Mouse (Mus musculus) embryonic fibroblast, embryonic 13.5 days (primary cell): ENCODE data around the gene Ezr. TPM values are rescaled to one million over a fixed set of nuclear protein-coding genes. Genes with fewer than 3 reads are reported as not detected.

Experiments
- H3K27ac ChIP-seq: 2 replicates; pipeline ENCODE4 v1.5.1; 2012; ENCODE audit warnings: low read length, control low read depth, inconsistent platforms; ENCODE audit not compliant: insufficient read depth
- H3K4me1 ChIP-seq: 2 replicates; pipeline ENCODE4 v1.6.1; 2011; ENCODE audit warnings: low read length; ENCODE audit not compliant: control insufficient read depth, insufficient read depth
- H3K4me3 ChIP-seq: 2 replicates; pipeline ENCODE4 v1.5.1; 2011; ENCODE audit warnings: mild to moderate bottlenecking, control low read depth, low read length; ENCODE audit not compliant: insufficient read depth
- CTCF ChIP-seq: IDR thresholded peaks from 2 replicates; pipeline ENCODE4 v1.5.1; 2011; ENCODE audit warnings: mild to moderate bottlenecking, control low read depth, low read length, moderate library complexity, borderline replicate concordance; ENCODE audit not compliant: insufficient read depth
- POLR2A ChIP-seq: IDR thresholded peaks from 2 replicates; pipeline ENCODE4 v1.6.1; 2011; ENCODE audit warnings: low read depth, mild to moderate bottlenecking, control low read depth, low read length, moderate library complexity
- polyA plus RNA-seq: library from polyadenylated mRNA; stranded (reverse); fragments of >200 nt; gene quantifications from 2 replicates; pipeline ENCODE4 v1.2.4, GENCODE M21; 2011; ENCODE audit warnings: low read depth; ENCODE audit not compliant: missing spikeins, insufficient read length

The Ezr gene
- polyA plus RNA-seq, 1 experiment: 20.9 TPM

DNA sequence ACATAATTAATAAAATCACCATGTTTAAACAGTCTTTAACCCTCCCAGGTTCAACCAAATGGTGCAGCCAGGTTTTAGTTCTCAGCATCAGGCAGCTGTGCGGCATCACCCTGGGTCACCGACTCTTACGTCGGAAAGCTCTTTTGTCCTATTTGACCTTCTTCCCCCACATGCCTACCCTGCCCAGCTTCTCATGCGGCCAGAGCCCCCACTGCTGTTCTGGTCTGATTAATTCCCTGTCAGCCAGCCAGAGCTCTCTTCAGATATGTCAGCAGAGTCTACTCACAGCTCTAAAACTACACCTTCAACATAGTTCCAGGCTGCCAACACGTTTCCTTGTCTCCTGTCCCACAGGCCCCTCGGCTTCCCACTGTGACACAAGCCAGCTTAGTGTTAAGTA lies 35.1 kb downstream of the Ezr start:
- Histone ChIP-seq H3K4me3 (no peak overlapping the region), H3K4me1 (peaks cover 7% of the 10 kb centered on the region; the same call in 1 of the 2 replicates), H3K27ac (no peak overlapping the region)
- TF ChIP-seq POLR2A (no peak), CTCF (no peak)

DNA sequence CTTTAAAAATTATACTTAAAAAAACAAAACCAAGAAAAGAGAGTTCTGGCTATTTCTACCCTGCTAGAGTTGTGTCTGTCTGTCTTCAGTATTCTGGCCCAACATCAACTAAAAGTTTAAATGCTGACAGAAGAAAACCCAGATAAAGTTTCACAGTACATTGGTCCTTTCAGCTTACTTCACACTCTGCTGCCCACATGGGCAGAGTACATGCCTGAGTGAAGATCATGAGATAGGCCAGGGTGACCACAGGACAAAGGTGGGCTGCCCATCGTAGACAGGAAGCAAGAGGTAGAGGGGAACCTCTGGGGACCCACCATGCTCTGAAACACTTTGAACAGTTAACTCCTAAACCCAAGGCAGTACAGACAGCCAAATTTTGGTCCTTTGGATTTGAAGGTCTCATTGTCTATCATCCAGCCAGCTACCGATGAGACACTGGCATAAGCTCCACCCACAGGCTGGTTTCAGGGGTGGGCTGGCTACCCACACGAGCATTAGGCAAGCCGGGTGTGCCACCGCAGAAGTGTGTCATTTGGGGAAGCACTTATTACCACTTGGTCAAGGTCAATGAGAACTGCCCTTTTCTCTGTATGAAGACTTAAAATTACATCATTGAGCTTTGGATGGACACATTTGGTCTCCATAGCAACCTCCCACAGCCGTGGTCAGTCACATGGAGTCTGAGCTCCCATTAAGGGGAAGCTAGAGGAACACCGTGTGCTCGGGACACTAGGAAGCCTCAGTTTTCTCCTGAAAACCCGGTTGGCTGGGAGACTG lies 35.9 kb downstream of the Ezr start:
- H3K4me3 ChIP-seq: no peak overlapping the region
- peaks cover 7% of the 10 kb centered on the region for H3K4me1 ChIP-seq
- no peak overlapping the region for H3K27ac ChIP-seq
- TF ChIP-seq CTCF (no peak), POLR2A (no peak)

DNA sequence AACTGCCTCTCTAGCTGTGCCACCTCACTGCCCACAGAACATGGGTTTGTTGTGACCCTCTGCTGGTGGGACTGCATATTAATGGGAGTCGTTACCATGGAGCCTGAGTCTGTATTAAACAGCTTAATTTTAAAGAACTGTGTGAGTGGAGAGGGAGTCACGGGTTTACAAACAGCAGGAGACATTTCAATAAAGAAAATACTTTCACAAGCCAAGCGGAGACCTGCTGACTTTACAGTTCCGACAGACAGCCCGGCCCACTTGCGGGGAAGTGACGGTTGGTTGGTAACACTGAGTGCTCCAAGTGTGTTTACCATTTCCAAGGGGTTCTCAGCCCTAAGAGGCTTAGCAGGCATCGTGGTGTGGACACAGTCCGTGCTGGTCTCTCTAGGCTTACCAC lies 36.6 kb downstream of the Ezr start:
- Histone ChIP-seq H3K27ac (no peak overlapping the region), H3K4me3 (no peak overlapping the region), H3K4me1 (peaks cover 7% of the 10 kb centered on the region)
- TF ChIP-seq CTCF: no peak
- TF ChIP-seq POLR2A: no peak

DNA sequence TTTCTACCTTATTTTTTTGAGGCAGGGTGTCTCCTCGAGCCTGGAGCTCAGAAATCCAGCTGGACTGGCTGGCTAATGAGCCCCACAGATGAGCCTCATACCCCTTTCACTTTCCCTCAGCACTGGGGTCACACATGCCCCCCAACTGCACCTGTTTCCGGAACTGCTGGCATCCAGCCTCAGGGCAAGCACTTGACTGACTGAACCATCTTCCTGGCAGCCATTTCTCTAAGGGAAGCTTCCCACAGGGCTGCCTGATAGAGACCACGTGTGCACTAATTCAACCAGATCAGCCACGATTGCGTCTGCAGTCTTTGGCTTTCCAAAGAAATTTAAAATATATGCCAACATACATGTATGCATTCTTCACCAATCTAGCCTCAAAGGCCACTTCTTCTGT lies 37.1 kb downstream of the Ezr start:
- no peak overlapping the region for H3K27ac ChIP-seq
- H3K4me1 ChIP-seq: peaks cover 7% of the 10 kb centered on the region
- TF ChIP-seq POLR2A: no peak
- no peak for TF ChIP-seq CTCF
- H3K4me3 ChIP-seq: no peak overlapping the region

DNA sequence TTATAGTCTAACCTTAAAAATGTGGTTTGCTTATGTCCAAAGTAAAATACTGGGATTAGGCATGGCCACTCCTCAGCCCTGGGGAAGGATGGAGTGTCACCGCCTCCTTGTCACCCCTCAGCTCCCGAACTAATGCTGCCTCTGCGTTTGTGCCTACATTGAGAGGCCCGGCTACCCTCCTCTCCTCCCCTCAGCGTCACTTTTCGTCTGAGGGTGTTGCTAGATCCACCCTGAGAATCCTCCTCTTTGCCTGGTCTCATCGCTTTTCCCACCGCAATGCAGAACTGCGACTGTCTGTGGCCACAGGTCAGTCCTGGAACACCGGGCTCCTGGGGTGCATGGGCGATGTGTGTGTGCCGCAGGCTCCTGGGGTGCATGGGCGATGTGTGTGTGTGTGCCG lies 37.7 kb downstream of the Ezr start:
- TF ChIP-seq CTCF: no peak
- TF ChIP-seq POLR2A: no peak
- H3K27ac ChIP-seq: no peak overlapping the region
- H3K4me1 ChIP-seq: peaks cover 7% of the 10 kb centered on the region
- no peak overlapping the region for H3K4me3 ChIP-seq

DNA sequence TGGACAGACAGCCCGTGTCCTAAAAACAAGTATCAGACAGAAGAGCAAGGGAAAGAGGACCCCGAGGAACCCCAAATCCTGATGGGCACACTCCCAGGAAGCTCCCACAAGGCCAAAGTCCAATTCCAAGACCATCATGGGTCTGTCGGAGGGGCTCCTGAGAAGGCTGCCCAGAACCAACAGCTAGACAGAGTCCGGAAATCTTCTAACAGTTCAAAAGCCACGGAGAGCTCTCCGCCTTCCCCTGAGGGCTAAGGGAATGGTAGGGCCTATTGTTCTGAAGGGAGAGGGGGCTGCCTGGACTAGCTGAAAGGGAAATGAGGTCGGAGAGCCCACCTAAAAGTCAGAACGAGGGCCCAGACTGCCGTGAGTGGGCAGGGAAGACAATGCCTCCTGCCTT lies 38.2 kb downstream of the Ezr start:
- TF ChIP-seq POLR2A (no peak), CTCF (no peak)
- Histone ChIP-seq H3K4me1 (peaks cover 5% of the 10 kb centered on the region), H3K27ac (no peak overlapping the region), H3K4me3 (no peak overlapping the region)

DNA sequence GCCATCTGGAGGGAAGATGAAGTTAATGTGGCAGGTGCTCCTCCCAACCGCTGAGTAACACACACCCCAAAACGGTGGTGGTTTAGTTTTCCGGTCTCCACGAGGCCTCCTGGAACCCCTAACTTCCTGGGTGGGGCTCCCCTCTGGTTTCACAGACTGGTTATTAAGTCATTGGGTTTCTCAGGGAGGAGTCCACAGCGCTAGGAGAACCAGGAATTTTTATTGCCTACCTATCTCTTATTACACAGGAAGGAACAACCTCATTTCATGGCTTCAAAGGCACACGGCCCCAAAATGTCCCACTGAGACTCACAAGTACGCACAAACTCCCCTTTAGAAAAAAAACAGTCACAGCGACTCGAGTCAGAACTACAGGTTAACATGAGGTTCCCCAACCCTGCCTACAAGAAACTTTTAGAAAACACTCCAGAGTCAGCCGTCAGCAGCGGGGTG lies 38.8 kb downstream of the Ezr start:
- Histone ChIP-seq H3K27ac (no peak overlapping the region), H3K4me1 (peaks cover 3% of the 10 kb centered on the region), H3K4me3 (no peak overlapping the region)
- TF ChIP-seq CTCF (no peak), POLR2A (no peak)

DNA sequence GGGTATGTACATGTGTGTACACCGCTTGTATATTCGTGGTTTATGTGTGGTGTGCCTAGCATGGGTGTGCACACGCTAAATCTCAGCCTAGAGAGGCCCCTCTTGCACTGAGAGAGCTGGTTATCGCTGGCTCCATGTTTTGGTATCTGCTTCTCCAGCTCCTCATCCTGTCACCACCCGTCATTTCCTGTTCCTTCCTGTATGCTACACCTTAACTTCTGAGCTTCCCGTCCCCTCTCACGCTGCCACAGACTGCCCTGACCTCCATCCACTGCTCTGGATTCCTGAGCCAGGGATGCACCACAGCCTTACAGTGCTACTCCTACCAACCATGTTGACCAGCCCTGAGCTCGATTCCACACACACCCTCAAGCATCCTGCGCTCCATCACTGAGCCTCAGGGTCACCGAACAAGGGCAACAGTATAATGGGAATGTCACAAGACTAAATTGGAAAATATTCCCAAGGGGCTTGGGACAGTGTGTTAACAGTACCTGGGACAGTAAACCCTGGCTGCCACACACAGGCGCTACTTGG lies 39.5 kb downstream of the Ezr start:
- no peak overlapping the region for H3K27ac ChIP-seq
- H3K4me1 ChIP-seq: no peaks in the 10 kb centered on the region; the same call in 1 of the 2 replicates
- TF ChIP-seq POLR2A (no peak), CTCF (no peak)
- H3K4me3 ChIP-seq: no peak overlapping the region

DNA sequence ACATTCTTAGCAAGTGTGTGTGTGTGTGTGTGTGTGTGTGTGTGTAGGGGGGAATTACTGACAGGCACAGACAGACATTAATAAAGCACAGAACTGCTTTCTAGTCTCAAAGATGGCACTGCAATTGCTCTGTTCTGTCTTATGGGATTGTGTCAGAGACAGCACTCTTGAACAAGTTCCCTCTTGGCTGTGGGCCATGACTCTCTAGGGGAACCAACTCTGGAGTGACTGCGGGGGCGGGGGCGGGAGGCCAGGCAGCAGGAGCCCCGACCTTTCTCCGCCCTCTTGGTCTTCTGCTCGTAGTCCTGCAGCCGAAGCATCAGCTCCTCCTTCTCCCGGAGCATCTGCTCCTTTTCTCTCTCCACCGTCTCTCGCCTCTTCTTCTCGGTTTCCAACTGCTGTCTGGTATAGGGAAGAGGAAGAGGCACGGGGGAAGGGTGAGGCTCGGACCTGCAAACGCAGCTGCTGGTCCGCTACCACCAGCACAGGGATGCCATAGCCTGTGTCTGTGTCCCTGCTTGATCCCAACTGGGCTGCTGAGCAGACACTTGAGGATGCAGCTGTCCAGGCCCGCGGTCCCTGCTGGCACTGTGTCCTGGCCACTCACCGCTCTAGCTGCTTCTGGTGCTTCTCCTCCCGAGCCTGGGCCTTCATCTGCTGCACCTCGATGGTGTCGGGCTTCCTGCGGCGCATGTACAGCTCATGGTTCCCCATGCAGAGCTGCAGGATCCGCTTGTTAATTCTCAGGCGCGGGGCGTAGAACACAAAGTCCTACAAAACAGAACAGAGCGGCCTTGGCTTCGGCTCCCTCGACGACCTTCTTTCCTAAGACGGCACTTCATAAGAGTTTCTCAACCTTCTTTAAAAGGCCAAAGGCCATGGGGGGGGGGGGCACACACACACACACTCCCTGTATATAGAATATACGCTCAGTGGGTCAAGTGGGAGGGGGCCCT lies 40.2 kb downstream of the Ezr start:
- H3K4me3 ChIP-seq: no peak overlapping the region
- TF ChIP-seq POLR2A (no peak), CTCF (no peak)
- no peak overlapping the region for H3K27ac ChIP-seq
- H3K4me1 ChIP-seq: no peaks in the 10 kb centered on the region; the same call in 1 of the 2 replicates

DNA sequence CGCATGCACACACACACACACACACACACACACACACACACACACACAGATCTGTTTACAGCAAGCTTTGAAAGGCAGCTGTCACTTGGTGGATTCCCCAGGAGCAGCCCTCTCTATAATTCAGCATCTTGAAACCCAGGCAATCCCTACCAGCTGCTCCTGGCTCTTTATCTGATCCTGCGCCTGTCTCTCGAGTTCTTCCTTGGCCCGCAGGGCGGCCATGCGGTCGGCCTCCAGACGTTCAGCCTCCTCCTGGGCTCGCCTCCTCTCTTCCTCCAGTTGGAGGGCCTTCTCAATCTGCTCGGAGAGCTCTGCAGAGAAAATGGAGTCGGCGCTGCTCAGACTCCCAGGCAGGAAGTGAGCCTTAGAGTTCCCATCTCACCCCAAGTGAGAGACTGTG lies 41.3 kb downstream of the Ezr start:
- no peak for TF ChIP-seq POLR2A
- TF ChIP-seq CTCF: no peak
- no peak overlapping the region for H3K27ac ChIP-seq
- no peaks in the 10 kb centered on the region; the same call in 1 of the 2 replicates for H3K4me1 ChIP-seq
- H3K4me3 ChIP-seq: no peak overlapping the region
